Mouse (Mus musculus) liver, embryonic 13.5 days (tissue): ENCODE measurements around the gene Mpzl3. TPM values are rescaled to one million over a fixed set of nuclear protein-coding genes. Genes with fewer than 3 reads are reported as not detected.

Experiments used
- ATAC-seq: fragments of 200-750 bp; cut with Nextera tagmentation; 2 replicates; pipeline ENCODE4 v1.8.0; 2017; ENCODE audit warnings: low read depth, mild to moderate bottlenecking, moderate number of reproducible peaks, moderate library complexity
- DNase-seq: peaks from one replicate; pipeline ENCODE4 v3.0.0; 2022
- H3K27ac ChIP-seq: fragments of 300-500 bp; sonication (generic); 2 replicates; pipeline ENCODE4 v1.5.1; 2015; ENCODE audit warnings: moderate library complexity, mild to moderate bottlenecking, inconsistent platforms
- H3K27me3 ChIP-seq: fragments of 300-500 bp; sonication (generic); 2 replicates; pipeline ENCODE4 v1.6.1; 2015; ENCODE audit warnings: mild to moderate bottlenecking, inconsistent platforms
- H3K36me3 ChIP-seq: fragments of 300-500 bp; sonication (generic); 2 replicates; pipeline ENCODE4 v1.6.1; 2015; ENCODE audit warnings: mild to moderate bottlenecking, inconsistent platforms
- H3K4me1 ChIP-seq: fragments of 300-500 bp; sonication (generic); replicated peaks from 2 replicates; pipeline ENCODE4 v1.6.1; 2015; ENCODE audit warnings: inconsistent platforms
- H3K4me2 ChIP-seq: fragments of 300-500 bp; sonication (generic); 2 replicates; pipeline ENCODE4 v1.6.1; 2015; ENCODE audit warnings: inconsistent platforms, mild to moderate bottlenecking, moderate library complexity
- H3K4me3 ChIP-seq: fragments of 300-500 bp; sonication (generic); replicated peaks from 2 replicates; pipeline ENCODE4 v1.5.1; 2015; ENCODE audit warnings: mild to moderate bottlenecking, inconsistent platforms
- H3K9ac ChIP-seq: fragments of 300-500 bp; sonication (generic); 2 replicates; pipeline ENCODE4 v1.6.1; 2015; ENCODE audit warnings: mild to moderate bottlenecking, inconsistent platforms
- H3K9me3 ChIP-seq: fragments of 300-500 bp; sonication (generic); replicated peaks from 2 replicates; pipeline ENCODE4 v1.6.1; 2016; ENCODE audit warnings: inconsistent platforms
- WGBS: fragments of 180-500 bp; shearing (Covaris S2); methylation state at CpG from one replicate; pipeline ENCODE4 v1.1.7; 2015; ENCODE audit not compliant: insufficient replicate concordance; 5-methylcytosine and 5-hydroxymethylcytosine counted together
- polyA plus RNA-seq: library from polyadenylated mRNA; unstranded; fragments of >200 nt; fragmentation: Nextera tagmentation; extraction: Ambion mirVana; gene quantifications from 2 replicates; pipeline ENCODE4 v1.2.1, GENCODE M21; 2015

Mpzl3 gene
- polyA plus RNA-seq, 1 experiment from 2014 or later: 0.83 TPM

GRCm38 (mm10) chr9:45046973-45047372 is 8.0 kb upstream of the Mpzl3 start:
- Histone ChIP-seq H3K4me2 (no peak overlapping the region), H3K36me3 (no peaks in the 10 kb centered on the region; the same call in 1 of the 2 replicates), H3K27ac (no peak overlapping the region), H3K9me3 (no peaks in the 10 kb centered on the region), H3K4me1 (peaks cover 1% of the 10 kb centered on the region), H3K4me3 (no peak overlapping the region), H3K27me3 (peaks cover 31% of the 10 kb centered on the region), H3K9ac (no peak overlapping the region)
- WGBS: 63% methylated on average over 16 of the region's 16 CpGs
- DNase-seq (no peak), ATAC-seq (no peak)

GRCm38 (mm10) chr9:45048511-45048910 is 6.5 kb upstream of the Mpzl3 start:
- no peak overlapping the region for H3K27ac ChIP-seq
- H3K27me3 ChIP-seq: peaks cover 24% of the 10 kb centered on the region
- H3K9me3 ChIP-seq: no peaks in the 10 kb centered on the region
- H3K9ac ChIP-seq: no peak overlapping the region
- H3K36me3 ChIP-seq: no peaks in the 10 kb centered on the region; the same call in 1 of the 2 replicates
- H3K4me2 ChIP-seq: no peak overlapping the region
- H3K4me1 ChIP-seq: no peaks in the 10 kb centered on the region
- DNase-seq (no peak), ATAC-seq (no peak)
- WGBS: 15% methylated on average over 4 of the region's 4 CpGs
- H3K4me3 ChIP-seq: no peak overlapping the region

- WGBS: 29% methylated on average over 1 of the region's 1 CpGs
Observed at GRCm38 (mm10) chr9:45049731-45050130, 5.3 kb upstream of the Mpzl3 start.

GRCm38 (mm10) chr9:45050301-45050700 is 4.7 kb upstream of the Mpzl3 start:
- no peak overlapping the region for H3K9ac ChIP-seq
- H3K27me3 ChIP-seq: peaks cover 25% of the 10 kb centered on the region
- 50% methylated on average over 2 of the region's 2 CpGs for WGBS
- H3K4me2 ChIP-seq: no peak overlapping the region
- H3K4me1 ChIP-seq: no peaks in the 10 kb centered on the region
- H3K27ac ChIP-seq: no peak overlapping the region
- H3K9me3 ChIP-seq: no peaks in the 10 kb centered on the region
- no peak for ATAC-seq
- no peak for DNase-seq
- no peak overlapping the region for H3K4me3 ChIP-seq
- H3K36me3 ChIP-seq: no peaks in the 10 kb centered on the region; the same call in 1 of the 2 replicates

More at GRCm38 (mm10) chr9:45049731-45050130, 5.3 kb upstream of the Mpzl3 start:
- no peak for DNase-seq
- H3K9me3 ChIP-seq: no peaks in the 10 kb centered on the region
- no peak overlapping the region for H3K4me3 ChIP-seq
- no peak for ATAC-seq
- H3K4me2 ChIP-seq: no peak overlapping the region
- no peaks in the 10 kb centered on the region; the same call in 1 of the 2 replicates for H3K36me3 ChIP-seq
- H3K27me3 ChIP-seq: peaks cover 20% of the 10 kb centered on the region
- no peak overlapping the region for H3K27ac ChIP-seq
- no peak overlapping the region for H3K9ac ChIP-seq
- H3K4me1 ChIP-seq: no peaks in the 10 kb centered on the region

- ATAC-seq: no peak
- Histone ChIP-seq H3K4me3 (no peak overlapping the region), H3K4me1 (no peaks in the 10 kb centered on the region), H3K9me3 (no peaks in the 10 kb centered on the region), H3K27ac (no peak overlapping the region), H3K27me3 (peaks cover 37% of the 10 kb centered on the region), H3K9ac (no peak overlapping the region), H3K4me2 (no peak overlapping the region), H3K36me3 (no peaks in the 10 kb centered on the region)
- no peak for DNase-seq
- 39% methylated on average over 5 of the region's 5 CpGs for WGBS
Observed at GRCm38 (mm10) chr9:45058304-45058940, 3.4 kb downstream of the Mpzl3 start.

- WGBS: 48% methylated on average over 7 of the region's 7 CpGs
- Histone ChIP-seq H3K9me3 (no peaks in the 10 kb centered on the region), H3K27ac (no peak overlapping the region), H3K4me3 (no peak overlapping the region), H3K27me3 (peaks cover 24% of the 10 kb centered on the region), H3K4me1 (no peaks in the 10 kb centered on the region), H3K4me2 (no peak overlapping the region), H3K9ac (no peak overlapping the region), H3K36me3 (no peaks in the 10 kb centered on the region)
- DNase-seq (no peak), ATAC-seq (no peak)
Observed at GRCm38 (mm10) chr9:45060151-45060550, 5.2 kb downstream of the Mpzl3 start.

GRCm38 (mm10) chr9:45062677-45063076 is 7.7 kb downstream of the Mpzl3 start:
- WGBS: 47% methylated on average over 3 of the region's 3 CpGs
- no peak for ATAC-seq

GRCm38 (mm10) chr9:45064421-45064820 is 9.4 kb downstream of the Mpzl3 start:
- no peak overlapping the region for H3K4me3 ChIP-seq
- H3K36me3 ChIP-seq: no peaks in the 10 kb centered on the region
- 61% methylated on average over 6 of the region's 6 CpGs for WGBS
- no peak for ATAC-seq
- H3K27me3 ChIP-seq: no peaks in the 10 kb centered on the region
- H3K9me3 ChIP-seq: no peaks in the 10 kb centered on the region
- no peak for DNase-seq
- H3K4me1 ChIP-seq: no peaks in the 10 kb centered on the region
- H3K9ac ChIP-seq: no peak overlapping the region
- H3K4me2 ChIP-seq: no peak overlapping the region
- H3K27ac ChIP-seq: no peak overlapping the region

More at GRCm38 (mm10) chr9:45062677-45063076, 7.7 kb downstream of the Mpzl3 start:
- Histone ChIP-seq H3K4me3 (no peak overlapping the region), H3K4me1 (no peaks in the 10 kb centered on the region), H3K9ac (no peak overlapping the region), H3K9me3 (no peaks in the 10 kb centered on the region), H3K4me2 (no peak overlapping the region), H3K36me3 (no peaks in the 10 kb centered on the region), H3K27me3 (peaks cover 10% of the 10 kb centered on the region), H3K27ac (no peak overlapping the region)
- no peak for DNase-seq

GRCm38 (mm10) chr9:45066735-45067134 is 11.7 kb downstream of the Mpzl3 start:
- H3K4me2 ChIP-seq: no peak overlapping the region
- H3K9me3 ChIP-seq: no peaks in the 10 kb centered on the region
- no peak overlapping the region for H3K27ac ChIP-seq
- no peak overlapping the region for H3K9ac ChIP-seq
- no peak overlapping the region for H3K4me3 ChIP-seq
- no peaks in the 10 kb centered on the region for H3K36me3 ChIP-seq
- DNase-seq (no peak), ATAC-seq (no peak)
- H3K4me1 ChIP-seq: no peaks in the 10 kb centered on the region
- WGBS: 63% methylated on average over 4 of the region's 4 CpGs
- no peaks in the 10 kb centered on the region for H3K27me3 ChIP-seq

- Histone ChIP-seq H3K9ac (no peak overlapping the region), H3K27ac (no peak overlapping the region), H3K4me2 (no peak overlapping the region), H3K9me3 (no peaks in the 10 kb centered on the region), H3K4me3 (no peak overlapping the region), H3K36me3 (no peaks in the 10 kb centered on the region), H3K4me1 (no peaks in the 10 kb centered on the region), H3K27me3 (no peaks in the 10 kb centered on the region)
- WGBS: 25% methylated on average over 3 of the region's 3 CpGs
- ATAC-seq: no peak
- no peak for DNase-seq
Observed at GRCm38 (mm10) chr9:45071800-45072199, 16.8 kb downstream of the Mpzl3 start.

- ATAC-seq: no peak
- H3K4me1 ChIP-seq: no peaks in the 10 kb centered on the region
- no peak overlapping the region for H3K27ac ChIP-seq
Observed at GRCm38 (mm10) chr9:45077859-45078258, 22.9 kb downstream of the Mpzl3 start.

GRCm38 (mm10) chr9:45079011-45079410 is 24.0 kb downstream of the Mpzl3 start, which contains the start of gene Jaml:
Jaml (plus strand) TSS chr9:45079183.
- no peaks in the 10 kb centered on the region for H3K27me3 ChIP-seq
- no peak within 1 kb of the TSS for H3K4me3 ChIP-seq
- H3K9ac ChIP-seq: no peak within 1 kb of the TSS
- no peak within 1 kb of the TSS for H3K4me2 ChIP-seq
- no peaks in the 10 kb centered on the region for H3K36me3 ChIP-seq
- no peaks in the 10 kb centered on the region for H3K9me3 ChIP-seq
- 57% methylated on average over 5 of the region's 5 CpGs for WGBS
- no peak within 1 kb of the TSS for H3K27ac ChIP-seq
- ATAC-seq: no peak
- no peaks in the 10 kb centered on the region for H3K4me1 ChIP-seq
- DNase-seq: no peak

More at GRCm38 (mm10) chr9:45077859-45078258, 22.9 kb downstream of the Mpzl3 start:
- Histone ChIP-seq H3K9me3 (no peaks in the 10 kb centered on the region), H3K4me3 (no peak overlapping the region), H3K9ac (no peak overlapping the region), H3K4me2 (no peak overlapping the region), H3K27me3 (no peaks in the 10 kb centered on the region), H3K36me3 (no peaks in the 10 kb centered on the region)
- WGBS: 47% methylated on average over 3 of the region's 3 CpGs
- DNase-seq: no peak
